Mouse (Mus musculus): ENCODE measurements at regions not wholly inside any gene's neighbourhood (a gene's known extent, or its start where the extent isn't known, plus 50 kb on each side); places are given as distances from the start of the nearest gene placed in this dataset.

DNA sequence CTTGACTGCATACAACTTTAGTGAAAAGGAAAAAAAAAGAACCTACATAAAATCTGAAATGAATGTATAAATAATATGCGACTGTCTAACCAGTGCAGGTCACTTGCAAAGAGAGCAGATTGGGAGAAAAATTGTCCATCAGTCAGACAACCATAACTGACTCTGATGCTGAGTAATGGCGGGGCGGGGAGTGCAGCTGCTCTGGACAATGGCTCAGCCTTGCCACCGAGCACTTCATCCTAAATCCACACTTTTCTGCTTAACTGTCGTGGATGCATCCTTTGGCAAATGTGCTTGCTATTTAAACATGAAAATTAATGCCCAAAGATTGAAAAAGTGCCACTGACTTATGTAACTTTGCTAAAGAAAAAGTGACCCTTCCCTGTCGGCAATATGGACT is 90.0 kb upstream of the Irx5 start:
- TF ChIP-seq CTCF (IDR thresholded peaks at IDR 0.05) (no peak), EP300 (IDR thresholded peaks at IDR 0.05; ENCODE audit: insufficient read depth, low read depth, low read length) (no peak), POLR2A (IDR thresholded peaks at IDR 0.05; ENCODE audit: insufficient read depth, low read depth, low read length) (no peak)
